Mouse (Mus musculus): ENCODE results near the gene Erbb3.

DNA sequence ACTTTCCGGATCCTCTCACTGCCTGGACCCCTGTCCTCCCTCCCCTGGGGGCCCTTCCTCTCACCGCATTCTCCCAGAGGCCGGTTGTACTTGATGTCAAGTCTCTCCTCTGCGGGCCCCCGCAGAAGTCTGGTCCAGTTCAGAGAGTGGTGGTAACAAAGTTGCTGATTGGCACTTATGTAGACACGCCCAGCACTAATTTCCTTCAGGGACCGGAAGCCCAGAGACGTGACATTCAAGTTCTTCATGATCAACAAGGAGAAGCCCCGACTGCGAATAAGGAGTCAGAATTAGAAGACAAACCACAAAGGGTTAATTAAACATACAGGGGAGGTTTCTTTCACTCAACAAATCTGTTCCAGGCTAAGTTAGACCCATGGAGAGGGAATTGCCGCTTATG lies 11.1 kb downstream of the Erbb3 start:
- no peak for TF ChIP-seq CTCF (IDR thresholded peaks at IDR 0.05; ENCODE audit: low read depth)
- no peak for TF ChIP-seq EP300 (IDR thresholded peaks at IDR 0.05; ENCODE audit: low read depth)
